Mouse (Mus musculus) CH12.LX (cell line): ENCODE data around the gene Plcz1. TPM values are rescaled to one million over a fixed set of nuclear protein-coding genes. Genes with fewer than 3 reads are reported as not detected.

Experiments used
- DNase-seq: peaks from one replicate; pipeline ENCODE4 v3.0.0-alpha.2; 2013; ENCODE audit errors: extremely low read depth
- H3K27ac ChIP-seq: 2 replicates; pipeline ENCODE4 v1.5.1; 2012; ENCODE audit warnings: low read depth, mild to moderate bottlenecking, control low read depth, moderate library complexity; ENCODE audit not compliant: insufficient read depth
- H3K27me3 ChIP-seq: replicated peaks from 2 replicates; pipeline ENCODE3; 2012; ENCODE audit warnings: inconsistent platforms
- H3K36me3 ChIP-seq, 2 experiments: replicated peaks in 1 of 2; 2 replicates each; pipeline versions ENCODE3 to v1.6.1; 2012; ENCODE audit warnings: inconsistent platforms in 1 of 2, low read length in 1 of 2, mild to moderate bottlenecking in 1 of 2, mixed read lengths in 1 of 2, moderate library complexity in 1 of 2; ENCODE audit not compliant: control insufficient read depth in 1 of 2, insufficient read depth in 1 of 2
- H3K4me1 ChIP-seq, 2 experiments: 2 replicates each; pipeline ENCODE4 v1.6.1; 2012; ENCODE audit warnings: inconsistent platforms in 1 of 2, moderate library complexity in 1 of 2; ENCODE audit not compliant: insufficient read depth in 2 of 2, control insufficient read depth in 1 of 2
- H3K4me2 ChIP-seq: 2 replicates; pipeline ENCODE4 v1.6.1; 2012; ENCODE audit warnings: low read depth, mild to moderate bottlenecking, control low read depth; ENCODE audit not compliant: poor library complexity, insufficient read depth, severe bottlenecking
- H3K4me3 ChIP-seq, 3 experiments: fragments of 150-350 bp in 1 of 3; sonication (generic) in 1 of 3; replicated peaks in 1 of 3; 2 replicates each; pipeline versions ENCODE3 to v1.5.1; 2011 to 2012; ENCODE audit warnings: low read depth in 2 of 3, low read length in 2 of 3, mild to moderate bottlenecking in 2 of 3, moderate library complexity in 2 of 3, control low read depth in 1 of 3, improper control_type of control experiment in 1 of 3, inconsistent platforms in 1 of 3, mixed read lengths in 1 of 3; ENCODE audit not compliant: poor library complexity in 1 of 3
- H3K79me2 ChIP-seq: replicated peaks from 2 replicates; pipeline ENCODE4 v1.6.1; 2012; ENCODE audit warnings: mild to moderate bottlenecking, moderate library complexity; ENCODE audit not compliant: control insufficient read depth, poor library complexity, insufficient read depth, severe bottlenecking; ENCODE audit errors: extremely low read depth
- H3K9ac ChIP-seq: 2 replicates; pipeline ENCODE4 v1.6.1; 2012; ENCODE audit warnings: low read depth, mild to moderate bottlenecking, control low read depth, moderate library complexity; ENCODE audit not compliant: insufficient read depth
- H3K9me3 ChIP-seq: replicated peaks from 2 replicates; pipeline ENCODE3; 2012; ENCODE audit warnings: low read length, inconsistent platforms, mixed read lengths
- CHD2 ChIP-seq: IDR thresholded peaks from 2 replicates; pipeline ENCODE4 v1.6.1; 2011; ENCODE audit warnings: low read length, improper control_type of control experiment
- ELF1 ChIP-seq: IDR thresholded peaks from 2 replicates; pipeline ENCODE4 v1.6.1; 2014; ENCODE audit warnings: low read depth, mild to moderate bottlenecking, inconsistent platforms, low read length, improper control_type of control experiment
- EP300 ChIP-seq: IDR thresholded peaks from 2 replicates; pipeline ENCODE4 v1.6.1; 2011; ENCODE audit warnings: low read length, improper control_type of control experiment
- GABPA ChIP-seq: IDR thresholded peaks from 2 replicates; pipeline ENCODE4 v1.6.1; 2012; ENCODE audit warnings: low read depth, low read length, improper control_type of control experiment, inconsistent platforms; ENCODE audit not compliant: insufficient replicate concordance
- HCFC1 ChIP-seq: IDR thresholded peaks from 2 replicates; pipeline ENCODE4 v1.6.1; 2012; ENCODE audit warnings: low read depth, mild to moderate bottlenecking, inconsistent platforms, low read length, improper control_type of control experiment
- IRF4 ChIP-seq: IDR thresholded peaks from 2 replicates; pipeline ENCODE4 v1.6.1; 2014; ENCODE audit warnings: low read depth, mild to moderate bottlenecking, inconsistent platforms, low read length, improper control_type of control experiment
- JUN ChIP-seq: IDR thresholded peaks from 2 replicates; pipeline ENCODE4 v1.6.1; 2011; ENCODE audit warnings: low read depth, mild to moderate bottlenecking, low read length, improper control_type of control experiment, moderate library complexity; ENCODE audit not compliant: insufficient read depth
- MAFK ChIP-seq: IDR thresholded peaks from 2 replicates; pipeline ENCODE4 v1.6.1; 2011; ENCODE audit warnings: low read length, improper control_type of control experiment; ENCODE audit not compliant: insufficient replicate concordance
- MAX ChIP-seq: IDR thresholded peaks from 2 replicates; pipeline ENCODE4 v1.6.1; 2011; ENCODE audit warnings: low read length, improper control_type of control experiment
- MAZ ChIP-seq: IDR thresholded peaks from 2 replicates; pipeline ENCODE4 v1.6.1; 2012; ENCODE audit warnings: low read depth, mild to moderate bottlenecking, inconsistent platforms, low read length, improper control_type of control experiment, moderate library complexity
- MXI1 ChIP-seq: IDR thresholded peaks from 2 replicates; pipeline ENCODE4 v1.6.1; 2011; ENCODE audit warnings: mild to moderate bottlenecking, low read depth, low read length, improper control_type of control experiment
- MYC ChIP-seq: IDR thresholded peaks from 2 replicates; pipeline ENCODE4 v1.6.1; 2011; ENCODE audit warnings: low read depth, mild to moderate bottlenecking, improper control_type of control experiment, low read length
- NRF1 ChIP-seq: IDR thresholded peaks from 2 replicates; pipeline ENCODE4 v1.6.1; 2014; ENCODE audit warnings: low read depth, mild to moderate bottlenecking, inconsistent platforms, low read length, improper control_type of control experiment, moderate library complexity
- POLR2A ChIP-seq: IDR thresholded peaks from 2 replicates; pipeline ENCODE4 v1.6.1; 2011; ENCODE audit warnings: low read depth, mild to moderate bottlenecking, improper control_type of control experiment, low read length
- RAD21 ChIP-seq: IDR thresholded peaks from 2 replicates; pipeline ENCODE4 v1.6.1; 2011; ENCODE audit warnings: low read depth, mild to moderate bottlenecking, low read length, improper control_type of control experiment, moderate library complexity
- RCOR1 ChIP-seq: conservative IDR thresholded peaks from 2 replicates; pipeline ENCODE4 v1.6.1; 2012; ENCODE audit warnings: low read depth, mild to moderate bottlenecking, inconsistent platforms, low read length, improper control_type of control experiment
- USF1 ChIP-seq: IDR thresholded peaks from 2 replicates; pipeline ENCODE4 v1.6.1; 2014; ENCODE audit warnings: low read depth, mild to moderate bottlenecking, inconsistent platforms, low read length, improper control_type of control experiment
- ZMIZ1 ChIP-seq: IDR thresholded peaks from 2 replicates; pipeline ENCODE4 v1.6.1; 2012; ENCODE audit warnings: low read depth, mild to moderate bottlenecking, inconsistent platforms, low read length, improper control_type of control experiment
- ZNF384 ChIP-seq: IDR thresholded peaks from 2 replicates; pipeline ENCODE4 v1.6.1; 2012; ENCODE audit warnings: low read depth, low read length, improper control_type of control experiment, inconsistent platforms
- dilution Hi-C: fragments of 300-500 bp; cut with MboI; formaldehyde crosslinking; loops from 2 replicates; pipeline ENCODE4 v1.14.3; 2020; ENCODE audit warnings: low sequenced_read_pairs; ENCODE audit not compliant: extremely low pct_unique_long_range_greater_than_20kb, extremely low pct_ligation_motif_present
- in situ Hi-C: fragments of 300-500 bp; cut with MboI; formaldehyde crosslinking; loops from 3 replicates; pipeline ENCODE4 v1.14.3; 2019; ENCODE audit warnings: low sequenced_read_pairs, low pct_ligation_motif_present, low pct_unique_long_range_greater_than_20kb, mixed read lengths
- polyA plus RNA-seq: library from polyadenylated mRNA; unstranded; fragments of >175 nt; gene quantifications from 2 replicates; pipeline ENCODE4 v1.2.1, GENCODE M21; 2012; ENCODE audit warnings: low read depth; ENCODE audit not compliant: insufficient read length
- total RNA-seq, 2 experiments: library from RNA; depleted of rRNA; stranded (reverse); fragments of 300-350 nt in 1 of 2; fragments of >200 nt in 1 of 2; gene quantifications; 2 replicates each; pipeline ENCODE4 v1.2.3; 2012 to 2014

The Plcz1 gene
- total and polyA plus RNA-seq, 3 experiments: not detected

GRCm38 (mm10) chr6:139974668-139975067, 66.6 kb downstream of the Plcz1 start:
- no peaks in the 10 kb centered on the region for H3K79me2 ChIP-seq
- H3K27ac ChIP-seq: no peak overlapping the region
- H3K9me3 ChIP-seq: peaks cover 56% of the 10 kb centered on the region
- no peak overlapping the region for H3K4me2 ChIP-seq
- DNase-seq: no peak
- no peaks in the 10 kb centered on the region for H3K4me1 ChIP-seq
- in situ Hi-C loops (no loop called here), dilution Hi-C loops (no loop called here)
- H3K9ac ChIP-seq: no peak overlapping the region
- no peaks in the 10 kb centered on the region for H3K27me3 ChIP-seq
- no peak overlapping the region for H3K4me3 ChIP-seq
- no peak for TF ChIP-seq POLR2A
- no peak for TF ChIP-seq NRF1
- TF ChIP-seq EP300: no peak
- TF ChIP-seq USF1: no peak
- TF ChIP-seq GABPA: no peak
- TF ChIP-seq HCFC1: no peak
- no peak for TF ChIP-seq JUN
- no peaks in the 10 kb centered on the region for H3K36me3 ChIP-seq

DNA sequence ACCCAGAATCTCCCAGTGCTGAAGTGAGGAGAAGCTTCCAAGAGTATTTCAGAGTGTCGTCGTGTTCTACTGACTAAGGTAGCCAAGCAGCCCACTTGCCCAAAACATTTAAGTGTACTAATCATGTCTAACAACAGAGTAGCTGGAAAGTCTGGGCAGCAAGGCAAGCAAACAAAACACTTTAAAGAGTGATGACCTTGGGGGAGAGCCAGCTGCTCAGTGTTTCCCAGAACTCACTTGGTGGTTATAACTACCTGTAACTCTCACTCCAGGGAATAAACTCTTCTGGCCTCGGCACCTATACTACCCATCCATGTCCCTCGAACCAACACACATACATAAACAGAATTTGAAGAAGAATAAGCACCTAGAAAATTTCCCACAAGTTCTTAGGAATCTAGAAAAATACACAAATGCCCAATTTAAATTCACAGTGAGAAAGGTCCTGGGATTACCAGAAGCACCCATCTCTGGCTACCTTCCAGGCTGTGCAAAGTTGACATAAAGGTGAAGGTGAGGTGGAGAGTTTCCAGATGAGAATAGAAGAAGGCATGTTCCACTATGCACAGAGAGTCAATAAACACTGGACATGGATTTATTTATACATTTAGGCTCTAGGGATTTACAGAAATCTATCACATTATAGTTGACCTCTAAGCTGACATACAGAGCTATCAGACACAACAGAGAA, 69.5 kb downstream of the Plcz1 start:
- no peak for DNase-seq
- Histone ChIP-seq H3K4me1 (no peaks in the 10 kb centered on the region), H3K36me3 (no peaks in the 10 kb centered on the region), H3K79me2 (no peaks in the 10 kb centered on the region), H3K4me2 (no peak overlapping the region), H3K27me3 (no peaks in the 10 kb centered on the region), H3K9me3 (peaks cover 54% of the 10 kb centered on the region), H3K4me3 (no peak overlapping the region), H3K27ac (no peak overlapping the region), H3K9ac (no peak overlapping the region)
- dilution Hi-C loops: no loop called here
- TF ChIP-seq CHD2 (no peak), IRF4 (no peak), USF1 (no peak), MXI1 (no peak), MAZ (no peak), RCOR1 (no peak), MAFK (no peak)
- in situ Hi-C loops: no loop called here

DNA sequence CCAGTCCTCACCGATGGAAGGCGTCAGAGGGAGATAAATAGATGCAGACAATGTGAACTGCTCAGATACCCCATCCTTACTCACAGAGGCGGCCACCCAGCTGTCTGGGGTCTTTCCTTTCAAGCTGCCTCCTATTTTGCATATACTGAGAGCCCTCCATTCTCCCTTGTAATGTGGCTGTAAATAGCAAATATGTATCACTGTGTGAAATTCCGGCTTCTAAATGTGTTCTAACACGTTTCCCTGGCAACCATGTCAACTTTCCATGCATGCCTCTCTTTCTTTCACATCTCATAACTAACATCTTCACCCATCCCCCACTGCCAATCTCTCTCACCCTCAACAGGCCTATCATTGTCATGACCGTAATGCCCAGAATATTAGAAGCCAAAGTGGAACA, 74.6 kb downstream of the Plcz1 start:
- no peak for TF ChIP-seq MYC
- no peak for TF ChIP-seq ZNF384
- no peak for TF ChIP-seq RAD21
- TF ChIP-seq ELF1: no peak
- no peak for TF ChIP-seq ZMIZ1
- no peak for TF ChIP-seq HCFC1
- no peak for TF ChIP-seq MAX
- no peak for TF ChIP-seq MXI1
- TF ChIP-seq, all 38 proteins: peak for 0
- in situ Hi-C loops (no loop called here), dilution Hi-C loops (no loop called here)
- H3K4me2 ChIP-seq: no peak overlapping the region
- H3K27me3 ChIP-seq: no peaks in the 10 kb centered on the region
- no peak overlapping the region for H3K27ac ChIP-seq
- H3K9me3 ChIP-seq: peaks cover 69% of the 10 kb centered on the region
- no peak overlapping the region for H3K9ac ChIP-seq
- no peaks in the 10 kb centered on the region for H3K79me2 ChIP-seq
- no peak for DNase-seq
- H3K36me3 ChIP-seq: no peaks in the 10 kb centered on the region
- H3K4me1 ChIP-seq: no peaks in the 10 kb centered on the region
- no peak overlapping the region for H3K4me3 ChIP-seq
